Mouse (Mus musculus) heart, embryonic 14.5 days (tissue): ENCODE data around the gene Asic3. TPM values are rescaled to one million over a fixed set of nuclear protein-coding genes. Genes with fewer than 3 reads are reported as not detected.
A peak's percentile ranks its signal among the peaks of the same experiment; 100 is the strongest.

Experiments used
- ATAC-seq: fragments of 200-750 bp; cut with Nextera tagmentation; 2 replicates; pipeline ENCODE4 v1.8.0; 2017; ENCODE audit warnings: low read depth, moderate TSS enrichment; ENCODE audit not compliant: insufficient number of reproducible peaks, insufficient read depth, low FRiP score
- H3K27ac ChIP-seq, 2 experiments: fragments of 200-500 bp in 1 of 2; fragments of 300-500 bp in 1 of 2; sonication (generic) in 1 of 2; replicated peaks in 1 of 2; 2 replicates each; pipeline ENCODE4 v1.5.1; 2012 to 2014; ENCODE audit warnings: low read depth in 2 of 2, low read length in 2 of 2, control low read depth in 1 of 2, mild to moderate bottlenecking in 1 of 2, mixed read lengths in 1 of 2; ENCODE audit not compliant: control insufficient read depth in 1 of 2, insufficient read depth in 1 of 2
- H3K27me3 ChIP-seq: fragments of 300-500 bp; sonication (generic); 2 replicates; pipeline ENCODE4 v1.6.1; 2014; ENCODE audit warnings: mild to moderate bottlenecking, low read length, control low read depth; ENCODE audit not compliant: control insufficient read depth, insufficient read depth
- H3K36me3 ChIP-seq: fragments of 300-500 bp; sonication (generic); 2 replicates; pipeline ENCODE4 v1.6.1; 2014; ENCODE audit warnings: mild to moderate bottlenecking, control low read depth, low read length, mixed read lengths; ENCODE audit not compliant: control insufficient read depth, insufficient read depth
- H3K4me1 ChIP-seq, 2 experiments: fragments of 200-500 bp in 1 of 2; fragments of 300-500 bp in 1 of 2; sonication (generic) in 1 of 2; 2 replicates each; pipeline ENCODE4 v1.6.1; 2012 to 2014; ENCODE audit warnings: low read length in 2 of 2, control low read depth in 1 of 2, mixed read lengths in 1 of 2; ENCODE audit not compliant: control insufficient read depth in 2 of 2, insufficient read depth in 2 of 2
- H3K4me2 ChIP-seq: fragments of 300-500 bp; sonication (generic); 2 replicates; pipeline ENCODE4 v1.6.1; 2014; ENCODE audit warnings: mild to moderate bottlenecking, low read length
- H3K4me3 ChIP-seq, 2 experiments: fragments of 200-500 bp in 1 of 2; fragments of 300-500 bp in 1 of 2; sonication (generic) in 1 of 2; 2 replicates each; pipeline ENCODE4 v1.5.1; 2012 to 2014; ENCODE audit warnings: low read length in 2 of 2, mild to moderate bottlenecking in 2 of 2, control low read depth in 1 of 2, low read depth in 1 of 2, moderate library complexity in 1 of 2; ENCODE audit not compliant: control insufficient read depth in 1 of 2, insufficient read depth in 1 of 2
- H3K9ac ChIP-seq: fragments of 300-500 bp; sonication (generic); 2 replicates; pipeline ENCODE4 v1.6.1; 2014; ENCODE audit warnings: mild to moderate bottlenecking, low read length
- H3K9me3 ChIP-seq: fragments of 300-500 bp; sonication (generic); 2 replicates; pipeline ENCODE4 v1.6.1; 2016; ENCODE audit warnings: low read length, control low read depth; ENCODE audit not compliant: control insufficient read depth
- WGBS: fragments of 180-500 bp; shearing (Covaris S2); extraction: QIAGEN DNeasy Blood & Tissue Kit; methylation state at CpG from one replicate; pipeline ENCODE4 v1.1.7; 2014; 5-methylcytosine and 5-hydroxymethylcytosine counted together
- polyA plus RNA-seq: library from polyadenylated mRNA; unstranded; fragments of >200 nt; fragmentation: Nextera tagmentation; extraction: Ambion mirVana; gene quantifications from 2 replicates; pipeline ENCODE4 v1.2.1, GENCODE M21; 2014

Gene Asic3
- 0.12 TPM in 1 of 2 replicates, not detected in the other for polyA plus RNA-seq

DNA sequence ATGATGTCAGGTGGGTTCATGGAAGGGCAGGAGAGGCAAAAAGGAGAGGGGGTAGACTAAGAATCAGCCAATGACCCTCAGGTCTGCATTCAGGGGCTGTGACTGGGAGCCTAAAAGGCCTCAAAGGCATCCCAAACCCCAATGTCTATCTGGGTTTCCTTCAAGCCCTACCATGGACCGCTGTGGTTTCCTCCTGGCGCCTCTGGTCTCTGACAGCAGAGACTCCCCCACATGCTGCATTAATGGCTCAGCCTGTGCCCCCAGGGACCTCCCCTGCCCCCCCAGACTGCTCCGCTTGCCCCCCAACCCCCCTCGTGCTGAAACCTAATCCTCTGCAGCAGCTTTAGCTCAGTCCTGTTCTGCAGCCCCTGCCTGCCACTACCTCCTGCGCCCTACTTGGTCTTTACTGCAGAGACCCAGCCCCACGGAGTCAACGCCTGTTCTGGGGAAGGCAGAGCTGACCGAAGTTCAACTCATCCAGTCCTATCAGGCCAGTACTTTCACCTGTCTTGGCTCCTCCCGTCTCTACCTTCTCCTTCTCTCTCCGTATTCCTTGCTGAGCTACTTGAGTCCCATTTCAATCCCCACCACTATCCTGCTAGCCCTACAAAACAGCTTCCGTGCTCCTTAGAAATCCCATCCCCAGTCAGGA is at the start of gene Asic3:
Gene Asic3 (plus strand): TSS at position 351 of the 652 bp plus-strand sequence.
- Histone ChIP-seq H3K4me3 (no peak within 1 kb of the TSS), H3K9ac (no peak within 1 kb of the TSS), H3K27ac (no peak within 1 kb of the TSS), H3K36me3 (peaks cover 5% of the 10 kb centered on the region; the same call in 1 of the 2 replicates), H3K9me3 (no peaks in the 10 kb centered on the region), H3K4me2 (no peak within 1 kb of the TSS), H3K27me3 (peaks cover 12% of the 10 kb centered on the region; the same call in 1 of the 2 replicates), H3K4me1 (peaks cover 0 to 2% of the 10 kb centered on the region in 2 experiments; a peak in 1 of 4 replicates)
- 39% methylated on average over 11 of the region's 11 CpGs for WGBS
- no peak for ATAC-seq

DNA sequence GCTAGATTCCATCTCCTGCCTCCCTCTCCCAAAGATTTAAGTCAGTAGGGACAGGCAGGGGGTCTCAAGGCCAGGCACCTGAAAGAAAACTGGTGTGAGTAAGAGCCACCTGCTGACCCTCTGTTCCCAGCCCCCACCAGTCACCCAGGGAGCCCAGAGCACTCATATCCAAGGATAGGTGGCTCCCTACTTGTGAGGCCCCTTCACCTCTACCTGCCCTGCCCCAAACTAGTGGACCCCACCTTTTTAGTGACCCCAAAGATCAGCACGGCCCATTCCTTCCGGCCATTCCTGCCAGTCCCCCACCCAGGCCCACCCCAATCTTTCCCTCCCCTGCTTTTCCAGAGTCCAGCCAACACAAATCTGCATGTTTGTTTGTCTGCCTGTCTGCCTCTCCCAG is 49.7 kb upstream of the Asic3 start:
- Histone ChIP-seq H3K9me3 (no peaks in the 10 kb centered on the region), H3K27me3 (no peaks in the 10 kb centered on the region), H3K4me2 (no peak overlapping the region), H3K4me1 (peaks cover 17 to 21% of the 10 kb centered on the region in 2 experiments; a peak in 3 of 4 replicates), H3K36me3 (0 out of 2 replicates have a peak, but pooled peaks cover 8% of the 10 kb centered on the region), H3K9ac (no peak overlapping the region), H3K4me3 (no peak overlapping the region), H3K27ac (peak overlapping the region in 1 of 2 experiments; percentile 75; a peak in 1 of 4 replicates)
- WGBS: 72% methylated on average over 2 of the region's 2 CpGs
- ATAC-seq: no peak

DNA sequence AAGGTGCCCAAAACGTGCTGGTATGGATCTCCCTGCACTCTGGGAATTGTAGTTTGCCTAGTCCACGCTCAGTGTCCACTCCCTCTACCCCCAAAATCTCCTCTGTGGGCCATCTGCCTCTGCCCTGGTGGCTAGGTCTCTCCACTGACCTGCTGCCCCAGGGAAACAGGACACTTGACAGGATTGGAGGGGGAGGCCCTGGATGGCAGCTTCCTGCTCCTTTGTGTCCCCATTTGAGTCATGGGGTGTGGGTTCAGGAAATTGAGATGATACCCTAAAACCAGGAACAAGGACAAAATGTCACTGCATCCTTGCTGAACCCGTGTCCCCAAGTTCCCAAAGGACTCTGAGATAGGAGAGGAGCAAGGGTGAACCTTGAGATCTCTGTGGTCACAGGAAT is 49.1 kb upstream of the Asic3 start:
- no peak overlapping the region for H3K4me3 ChIP-seq
- WGBS: 59% methylated on average over 3 of the region's 3 CpGs
- H3K27me3 ChIP-seq: no peaks in the 10 kb centered on the region
- H3K36me3 ChIP-seq: 0 out of 2 replicates have a peak, but pooled peaks cover 14% of the 10 kb centered on the region
- peaks cover 17 to 21% of the 10 kb centered on the region in 2 experiments; a peak in 3 of 4 replicates for H3K4me1 ChIP-seq
- no peaks in the 10 kb centered on the region for H3K9me3 ChIP-seq
- H3K4me2 ChIP-seq: 0 out of 2 replicates have a peak overlapping the region, but pooled peaks have one; percentile 55
- H3K27ac ChIP-seq: peak overlapping the region; percentile 68 to 75
- no peak for ATAC-seq
- 0 out of 2 replicates have a peak overlapping the region, but pooled peaks have one; percentile 4 for H3K9ac ChIP-seq

- 52% methylated on average over 12 of the region's 12 CpGs for WGBS
- 0 out of 2 replicates have a peak, but pooled peaks cover 14% of the 10 kb centered on the region for H3K36me3 ChIP-seq
- peak within 1 kb of the TSS; percentile 53 for H3K9ac ChIP-seq
- no peaks in the 10 kb centered on the region for H3K27me3 ChIP-seq
- no peaks in the 10 kb centered on the region for H3K9me3 ChIP-seq
- peak within 1 kb of the TSS; percentile 55 for H3K4me2 ChIP-seq
- H3K27ac ChIP-seq: peak within 1 kb of the TSS; percentile 77 to 86
- peak; percentile 28 for ATAC-seq
- peaks cover 17 to 21% of the 10 kb centered on the region in 2 experiments; a peak in 3 of 4 replicates for H3K4me1 ChIP-seq
- H3K4me3 ChIP-seq: peak within 1 kb of the TSS; percentile 40 to 43
These were observed 48.7 kb upstream of the Asic3 start, which contains the start of gene Nos3 for GRCm38 (mm10) chr5:24364508-24364907. Gene Nos3, plus strand, starts transcription at chr5:24364810.

DNA sequence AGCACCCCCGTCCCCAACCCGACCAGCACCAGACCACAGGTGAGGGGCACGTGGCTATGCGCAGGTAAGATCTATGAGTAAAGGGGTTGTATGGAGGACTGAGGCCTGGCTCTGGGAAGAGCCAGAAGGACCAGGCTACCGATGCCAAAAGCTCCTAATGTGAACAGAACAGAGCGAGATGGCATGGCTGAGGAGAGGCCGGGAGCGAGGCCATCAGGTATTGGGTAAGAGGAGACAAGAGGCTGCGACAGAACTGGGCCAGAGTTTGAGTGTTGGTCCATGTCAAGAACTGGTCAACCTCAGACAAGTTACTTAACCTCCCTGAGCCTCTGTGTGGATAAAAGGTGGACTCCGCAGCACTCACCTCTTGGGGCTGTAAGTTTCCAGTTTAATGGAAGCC is 48.2 kb upstream of the Asic3 start:
- peak overlapping the region; percentile 77 to 86 for H3K27ac ChIP-seq
- H3K27me3 ChIP-seq: no peaks in the 10 kb centered on the region
- peaks cover 17 to 21% of the 10 kb centered on the region in 2 experiments; a peak in 3 of 4 replicates for H3K4me1 ChIP-seq
- ATAC-seq: no peak
- 0 out of 2 replicates have a peak, but pooled peaks cover 18% of the 10 kb centered on the region for H3K36me3 ChIP-seq
- H3K9me3 ChIP-seq: no peaks in the 10 kb centered on the region
- peak overlapping the region; percentile 53 for H3K9ac ChIP-seq
- WGBS: 74% methylated on average over 10 of the region's 10 CpGs
- H3K4me3 ChIP-seq: peak overlapping the region; percentile 40 to 43
- peak overlapping the region; percentile 55 for H3K4me2 ChIP-seq

DNA sequence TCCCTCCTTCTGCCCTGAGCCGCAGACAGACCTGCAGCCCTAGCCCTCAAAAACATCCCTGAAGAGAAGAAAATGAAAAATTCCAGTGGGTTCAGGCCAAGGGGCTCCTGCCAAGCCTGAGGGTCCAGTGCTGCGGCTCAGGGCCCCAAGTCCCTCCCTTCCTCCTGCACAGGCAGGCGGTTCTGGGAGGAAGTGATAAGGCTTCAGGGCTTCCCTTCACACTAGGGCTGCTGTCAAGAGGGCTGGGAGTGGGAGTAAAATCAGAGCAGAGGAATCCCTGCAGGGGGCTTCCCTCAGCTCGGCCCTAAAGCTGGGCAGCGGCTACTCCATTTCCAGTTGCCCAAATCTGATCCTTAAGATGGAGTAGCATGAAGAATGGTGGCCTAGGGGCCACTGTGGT is 47.7 kb upstream of the Asic3 start:
- H3K9me3 ChIP-seq: no peaks in the 10 kb centered on the region
- H3K9ac ChIP-seq: peak overlapping the region; percentile 53
- peak overlapping the region; percentile 40 to 43 for H3K4me3 ChIP-seq
- H3K36me3 ChIP-seq: 0 out of 2 replicates have a peak, but pooled peaks cover 19% of the 10 kb centered on the region
- 0 out of 2 replicates have a peak, but pooled peaks have one; percentile 46 for ATAC-seq
- H3K27me3 ChIP-seq: no peaks in the 10 kb centered on the region
- WGBS: 20% methylated on average over 5 of the region's 5 CpGs
- H3K4me1 ChIP-seq: peaks cover 17 to 18% of the 10 kb centered on the region in 2 experiments; a peak in 3 of 4 replicates
- peak overlapping the region; percentile 77 to 86 for H3K27ac ChIP-seq
- H3K4me2 ChIP-seq: peak overlapping the region; percentile 55

- 0 out of 2 replicates have a peak, but pooled peaks cover 19% of the 10 kb centered on the region for H3K36me3 ChIP-seq
- WGBS: 76% methylated on average over 9 of the region's 9 CpGs
- H3K4me1 ChIP-seq: peaks cover 12 to 17% of the 10 kb centered on the region in 2 experiments; a peak in 3 of 4 replicates
- H3K4me3 ChIP-seq: peak overlapping the region; percentile 20 to 43
- ATAC-seq: no peak
- peak overlapping the region; percentile 55 for H3K4me2 ChIP-seq
- H3K9me3 ChIP-seq: no peaks in the 10 kb centered on the region
- H3K9ac ChIP-seq: 0 out of 2 replicates have a peak overlapping the region, but pooled peaks have one; percentile 23
- H3K27ac ChIP-seq: no peak overlapping the region
- H3K27me3 ChIP-seq: no peaks in the 10 kb centered on the region
These were observed 46.8 kb upstream of the Asic3 start for GRCm38 (mm10) chr5:24366426-24366825.
